Mouse (Mus musculus) intestine, embryonic 15.5 days (tissue): Measurements from ENCODE around the gene Washc4. TPM values are rescaled to one million over a fixed set of nuclear protein-coding genes. Genes with fewer than 3 reads are reported as not detected.
"Not testable (repeated sequence)": the region's sequence is repeated elsewhere in the genome, so short reads cannot be mapped to it uniquely, and the experiment has no call there.

Experiments
- ATAC-seq: fragments of 200-750 bp; cut with Nextera tagmentation; 2 replicates; pipeline ENCODE4 v1.8.0; 2017; ENCODE audit warnings: moderate TSS enrichment, moderate library complexity
- H3K27ac ChIP-seq: fragments of 300-500 bp; sonication (generic); 2 replicates; pipeline ENCODE4 v1.5.1; 2015; ENCODE audit warnings: mild to moderate bottlenecking, inconsistent platforms
- H3K27me3 ChIP-seq: fragments of 300-500 bp; sonication (generic); replicated peaks from 2 replicates; pipeline ENCODE4 v1.6.1; 2015; ENCODE audit warnings: inconsistent platforms
- H3K36me3 ChIP-seq: fragments of 300-500 bp; sonication (generic); 2 replicates; pipeline ENCODE4 v1.6.1; 2015; ENCODE audit warnings: inconsistent platforms
- H3K4me1 ChIP-seq: fragments of 300-500 bp; sonication (generic); replicated peaks from 2 replicates; pipeline ENCODE4 v1.6.1; 2015; ENCODE audit warnings: inconsistent platforms
- H3K4me2 ChIP-seq: fragments of 300-500 bp; sonication (generic); replicated peaks from 2 replicates; pipeline ENCODE4 v1.6.1; 2015; ENCODE audit warnings: mild to moderate bottlenecking, inconsistent platforms
- H3K4me3 ChIP-seq: fragments of 300-500 bp; sonication (generic); replicated peaks from 2 replicates; pipeline ENCODE4 v1.5.1; 2015; ENCODE audit warnings: inconsistent platforms
- H3K9ac ChIP-seq: fragments of 300-500 bp; sonication (generic); 2 replicates; pipeline ENCODE4 v1.6.1; 2015; ENCODE audit warnings: inconsistent platforms
- H3K9me3 ChIP-seq: fragments of 300-500 bp; sonication (generic); 2 replicates; pipeline ENCODE4 v1.6.1; 2016; ENCODE audit warnings: inconsistent platforms
- WGBS: fragments of 180-500 bp; shearing (Covaris S2); methylation state at CpG from one replicate; pipeline ENCODE4 v1.1.7; 2015; 5-methylcytosine and 5-hydroxymethylcytosine counted together
- polyA plus RNA-seq: library from polyadenylated mRNA; unstranded; fragments of >200 nt; fragmentation: Nextera tagmentation; extraction: Ambion mirVana; gene quantifications from 2 replicates; pipeline ENCODE4 v1.2.1, GENCODE M21; 2015

The Washc4 gene
- 39.9 and 42.1 TPM in 2 replicates for polyA plus RNA-seq

DNA sequence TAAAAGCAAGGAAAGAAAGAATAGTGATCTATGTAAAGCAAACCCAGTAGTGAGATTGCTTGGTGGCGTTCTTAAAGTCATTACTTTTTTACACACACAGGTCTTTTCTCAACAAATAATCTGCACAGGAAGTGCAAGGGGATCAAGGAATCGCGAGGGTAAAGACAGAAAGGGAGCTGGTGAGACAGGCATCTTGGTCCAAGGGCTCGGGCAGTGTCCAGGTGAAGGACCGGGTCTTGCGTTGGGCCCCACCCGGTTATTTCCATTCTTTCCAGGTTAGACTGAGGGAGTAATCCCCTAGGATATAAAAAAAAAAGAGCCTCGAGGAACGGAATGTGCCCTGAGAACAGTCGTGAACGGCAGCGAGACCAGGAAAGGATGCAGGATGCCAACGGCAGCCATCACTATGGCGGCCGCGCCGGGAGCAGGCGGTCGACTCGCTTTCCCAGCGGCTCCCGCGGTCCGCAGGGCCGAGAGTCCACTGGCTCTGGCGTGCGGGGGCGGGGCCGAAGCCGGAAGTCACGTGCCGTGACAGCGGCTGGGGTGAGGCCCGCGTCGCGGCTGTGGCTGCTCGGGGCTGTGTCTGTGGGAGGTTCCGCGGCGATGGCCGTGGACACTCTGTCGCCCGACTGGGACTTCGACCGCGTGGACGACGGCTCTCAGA is at the start of gene Washc4:
Washc4 (plus strand) TSS at position 314 of the 664 bp plus-strand sequence.
- ATAC-seq = peak; percentile 100
- peak within 1 kb of the TSS; percentile 68 for H3K4me3 ChIP-seq
- H3K27ac ChIP-seq = peak within 1 kb of the TSS; percentile 82
- H3K36me3 ChIP-seq = no peaks in the 10 kb centered on the region
- H3K9me3 ChIP-seq = no peaks in the 10 kb centered on the region
- H3K4me2 ChIP-seq = peak within 1 kb of the TSS; percentile 62
- peak within 1 kb of the TSS; percentile 79 for H3K9ac ChIP-seq
- 2% methylated on average over 47 of the region's 49 CpGs for WGBS
- H3K4me1 ChIP-seq = 0 out of 2 replicates have a peak, but pooled peaks cover 6% of the 10 kb centered on the region
- no peaks in the 10 kb centered on the region for H3K27me3 ChIP-seq

DNA sequence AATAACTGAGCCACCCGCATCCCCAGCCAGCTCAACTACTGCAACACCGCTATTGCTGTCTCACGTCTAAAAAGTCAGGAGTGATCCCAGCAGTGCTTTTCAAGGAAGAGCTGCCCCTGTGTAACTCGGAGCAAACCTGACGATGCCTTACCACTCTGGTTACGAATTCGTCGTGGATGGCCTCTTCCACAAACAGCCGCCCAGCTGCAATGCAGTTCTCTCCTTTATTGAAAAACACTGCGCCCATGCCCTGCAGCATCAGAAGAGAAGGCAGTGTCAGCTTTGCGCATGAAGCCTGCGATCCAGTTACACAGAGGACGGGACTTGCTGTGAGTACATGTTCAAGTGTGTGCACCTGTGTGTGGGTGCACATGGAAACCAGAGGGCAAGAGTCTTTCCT is 46.2 kb upstream of the Washc4 start:
- Histone ChIP-seq H3K4me3 (no peak overlapping the region), H3K9ac (no peak overlapping the region), H3K36me3 (no peaks in the 10 kb centered on the region), H3K4me2 (no peak overlapping the region), H3K27ac (no peak overlapping the region), H3K4me1 (no peaks in the 10 kb centered on the region), H3K27me3 (no peaks in the 10 kb centered on the region), H3K9me3 (no peaks in the 10 kb centered on the region)
- ATAC-seq = no peak
- 87% methylated on average over 13 of the region's 13 CpGs for WGBS

DNA sequence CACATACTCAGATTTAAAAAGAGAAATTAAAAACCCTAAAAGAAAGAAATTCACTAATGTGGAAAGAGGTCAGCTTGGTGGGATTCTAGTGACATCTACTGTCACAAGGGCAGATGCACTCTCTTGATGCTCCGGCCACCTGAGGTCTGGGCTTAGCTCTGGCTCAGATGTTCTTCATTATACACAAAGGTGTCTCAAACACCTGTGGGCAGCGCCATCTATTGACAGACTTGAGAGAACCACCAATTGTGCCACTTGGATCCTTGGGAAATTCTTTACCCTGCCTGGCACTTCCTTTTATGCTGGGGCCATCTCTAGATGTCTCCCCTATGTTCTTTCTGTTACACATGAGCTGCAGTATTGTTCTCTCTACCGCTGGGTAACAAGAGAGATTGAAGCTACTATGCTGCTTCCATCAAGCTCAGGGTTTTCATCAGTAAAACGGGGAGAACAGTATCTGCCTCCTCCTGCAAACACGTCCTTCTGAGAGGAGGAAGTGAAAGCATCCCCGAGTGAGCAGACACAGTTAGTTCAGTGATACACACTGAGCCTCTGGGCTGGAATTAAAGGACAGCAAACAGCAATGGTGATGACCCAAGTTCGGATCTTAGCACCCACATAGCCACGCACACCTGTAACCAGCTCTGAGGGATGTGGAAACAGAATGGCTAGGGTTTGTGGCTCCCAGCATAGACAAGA is 34.4 kb upstream of the Washc4 start:
- H3K27ac ChIP-seq = no peak overlapping the region
- H3K36me3 ChIP-seq = no peaks in the 10 kb centered on the region
- WGBS = 61% methylated on average over 8 of the region's 8 CpGs
- no peak overlapping the region for H3K4me3 ChIP-seq
- H3K4me2 ChIP-seq = no peak overlapping the region
- ATAC-seq = no peak
- no peaks in the 10 kb centered on the region for H3K27me3 ChIP-seq
- no peaks in the 10 kb centered on the region for H3K4me1 ChIP-seq
- no peak overlapping the region for H3K9ac ChIP-seq
- no peaks in the 10 kb centered on the region for H3K9me3 ChIP-seq

DNA sequence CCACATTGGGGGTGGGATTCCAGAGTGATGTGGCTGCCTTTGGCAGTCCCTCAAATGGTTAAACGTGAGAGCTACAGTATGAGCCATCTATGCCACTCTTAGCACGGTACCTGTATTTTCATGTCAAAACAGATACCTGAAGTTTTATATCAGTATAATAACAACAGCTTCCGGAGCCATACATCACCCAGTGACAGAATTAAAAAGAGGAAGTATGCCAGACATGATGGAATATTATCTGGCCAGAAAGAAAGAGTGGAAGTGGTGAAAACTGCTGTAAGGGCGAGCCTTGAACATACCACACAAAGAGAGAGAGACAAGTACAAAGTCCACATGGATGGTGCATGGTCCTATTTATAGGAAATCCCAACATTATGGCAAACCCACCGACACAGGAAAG is 32.2 kb upstream of the Washc4 start:
- Histone ChIP-seq H3K4me2 (no peak overlapping the region), H3K9ac (no peak overlapping the region), H3K9me3 (no peaks in the 10 kb centered on the region), H3K36me3 (no peaks in the 10 kb centered on the region), H3K27me3 (no peaks in the 10 kb centered on the region), H3K27ac (no peak overlapping the region), H3K4me1 (no peaks in the 10 kb centered on the region), H3K4me3 (no peak overlapping the region)
- no peak for ATAC-seq
- WGBS = 75% methylated on average over 5 of the region's 5 CpGs

GRCm38 (mm10) chr10:83513736-83514135 is 29.8 kb upstream of the Washc4 start:
- Histone ChIP-seq H3K27me3 (no peaks in the 10 kb centered on the region), H3K36me3 (no peaks in the 10 kb centered on the region), H3K4me2 (no peak overlapping the region), H3K9me3 (no peaks in the 10 kb centered on the region), H3K4me1 (no peaks in the 10 kb centered on the region), H3K27ac (no peak overlapping the region), H3K4me3 (no peak overlapping the region), H3K9ac (no peak overlapping the region)
- no peak for ATAC-seq
- 85% methylated on average over 8 of the region's 8 CpGs for WGBS

DNA sequence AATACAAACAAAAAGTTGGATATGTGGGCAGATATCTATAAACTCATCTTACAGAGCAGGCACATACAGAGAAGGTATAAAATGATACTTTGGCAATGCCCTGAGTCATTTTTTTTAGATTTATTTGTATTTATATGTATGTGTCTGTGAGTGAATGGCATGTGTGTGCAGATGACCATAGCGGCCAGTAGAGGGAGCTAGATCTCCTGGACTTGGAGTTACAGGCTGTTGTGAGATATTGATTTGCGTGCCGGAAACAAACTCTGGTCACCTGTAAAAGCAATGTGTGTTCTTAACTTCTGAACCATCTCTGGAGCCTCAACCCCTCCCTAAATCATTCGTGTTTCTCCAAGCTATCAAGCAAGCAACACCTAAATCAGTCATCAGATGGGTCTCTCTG is 22.6 kb upstream of the Washc4 start:
- Histone ChIP-seq H3K4me3 (no peak overlapping the region), H3K9me3 (no peaks in the 10 kb centered on the region), H3K27ac (no peak overlapping the region), H3K9ac (no peak overlapping the region), H3K4me1 (no peaks in the 10 kb centered on the region), H3K4me2 (no peak overlapping the region), H3K27me3 (no peaks in the 10 kb centered on the region), H3K36me3 (no peaks in the 10 kb centered on the region)
- 77% methylated on average over 4 of the region's 4 CpGs for WGBS
- ATAC-seq = no peak

DNA sequence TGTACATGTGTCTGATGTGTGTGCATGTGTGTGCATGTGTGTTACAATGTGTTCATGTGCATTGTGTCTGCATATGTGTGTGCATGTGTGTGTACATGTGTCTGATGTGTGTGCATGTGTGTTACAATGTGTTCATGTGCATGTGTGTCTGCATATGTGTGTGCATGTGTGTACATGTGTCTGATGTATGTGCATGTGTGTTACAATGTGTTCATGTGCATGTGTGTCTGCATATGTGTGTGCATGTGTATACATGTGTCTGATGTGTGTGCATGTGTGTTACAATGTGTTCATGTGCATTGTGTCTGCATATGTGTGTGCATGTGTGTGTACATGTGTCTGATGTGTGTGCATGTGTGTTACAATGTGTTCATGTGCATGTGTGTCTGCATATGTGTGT is 19.3 kb upstream of the Washc4 start:
- ATAC-seq, H3K9me3 ChIP-seq, H3K27me3 ChIP-seq, H3K4me1 ChIP-seq, H3K4me3 ChIP-seq, H3K27ac ChIP-seq, H3K36me3 ChIP-seq, H3K4me2 ChIP-seq, H3K9ac ChIP-seq: not testable (repeated sequence)

GRCm38 (mm10) chr10:83530384-83530967 is 13.1 kb upstream of the Washc4 start:
- Histone ChIP-seq H3K36me3 (no peaks in the 10 kb centered on the region), H3K27ac (no peak overlapping the region), H3K27me3 (no peaks in the 10 kb centered on the region), H3K4me3 (no peak overlapping the region), H3K9me3 (no peaks in the 10 kb centered on the region), H3K4me1 (peaks cover 6% of the 10 kb centered on the region; the same call in 1 of the 2 replicates), H3K9ac (no peak overlapping the region), H3K4me2 (no peak overlapping the region)
- no peak for ATAC-seq
- WGBS = 86% methylated on average over 6 of the region's 6 CpGs

DNA sequence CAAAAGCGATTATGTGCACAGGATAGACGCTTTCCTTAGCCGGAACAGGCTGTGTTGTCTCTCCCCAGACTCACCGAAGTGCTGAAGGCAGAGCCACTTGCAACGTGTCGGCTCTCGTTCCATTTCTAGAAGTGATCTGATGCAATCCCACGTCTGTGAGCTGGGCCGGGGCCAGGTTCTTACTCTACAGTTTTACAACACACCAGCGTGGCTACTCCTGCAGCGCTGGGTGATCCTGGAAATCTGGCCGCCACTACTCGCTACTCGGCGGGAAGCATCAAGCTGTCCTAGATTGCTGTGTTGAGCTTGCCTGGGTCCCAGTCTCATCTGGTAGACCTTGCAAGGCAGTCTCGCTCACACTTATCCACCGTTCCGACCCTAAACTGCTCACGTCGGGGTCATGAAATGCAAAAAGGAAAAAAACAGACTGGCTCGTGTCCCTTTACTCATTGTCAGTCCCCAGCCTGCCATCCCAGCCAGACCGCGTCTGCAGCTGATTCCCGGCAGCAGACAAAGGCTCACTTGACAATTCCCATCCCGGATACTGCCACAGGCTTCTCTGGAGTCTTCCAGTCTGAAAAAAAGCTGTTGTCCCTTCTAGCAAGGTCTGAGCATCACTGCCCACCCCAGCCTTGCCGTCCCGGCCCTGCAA is 10.2 kb upstream of the Washc4 start:
- no peak overlapping the region for H3K27ac ChIP-seq
- H3K9ac ChIP-seq = peak overlapping the region; percentile 46
- H3K4me3 ChIP-seq = peak overlapping the region; percentile 47
- no peaks in the 10 kb centered on the region for H3K27me3 ChIP-seq
- no peaks in the 10 kb centered on the region for H3K9me3 ChIP-seq
- WGBS = 2% methylated on average over 27 of the region's 27 CpGs
- H3K4me2 ChIP-seq = peak overlapping the region; percentile 95
- ATAC-seq = peak; percentile 58
- H3K36me3 ChIP-seq = no peaks in the 10 kb centered on the region
- H3K4me1 ChIP-seq = peaks cover 6% of the 10 kb centered on the region; the same call in 1 of the 2 replicates

DNA sequence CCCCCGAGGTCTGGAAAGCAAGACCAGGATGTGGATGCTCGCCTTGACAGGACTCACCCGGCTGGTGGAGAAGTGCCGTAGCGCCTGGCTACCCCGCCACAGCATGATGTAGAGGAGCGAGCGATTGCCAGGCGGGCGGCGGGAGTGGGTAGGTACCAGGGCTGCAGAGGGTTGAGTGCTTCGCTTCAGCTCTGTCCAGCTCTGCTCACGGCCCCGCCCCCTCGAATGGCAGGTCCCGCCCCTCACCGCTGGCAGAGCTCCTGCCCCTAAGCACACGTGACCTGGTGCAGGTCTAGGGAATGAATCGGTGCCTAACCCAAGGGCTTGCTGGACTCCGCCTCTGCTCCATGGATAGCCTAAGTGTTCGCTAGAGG is 9.7 kb upstream of the Washc4 start, which contains the start of gene Aldh1l2:
Aldh1l2 (minus strand) TSS at position 231 of the 374 bp plus-strand sequence.
- no peak within 1 kb of the TSS for H3K27ac ChIP-seq
- no peaks in the 10 kb centered on the region for H3K9me3 ChIP-seq
- H3K4me1 ChIP-seq = peaks cover 6% of the 10 kb centered on the region; the same call in 1 of the 2 replicates
- ATAC-seq = peak; percentile 98
- H3K36me3 ChIP-seq = no peaks in the 10 kb centered on the region
- peak within 1 kb of the TSS; percentile 46 for H3K9ac ChIP-seq
- H3K27me3 ChIP-seq = no peaks in the 10 kb centered on the region
- WGBS = under 1% methylated on average over 21 of the region's 21 CpGs
- H3K4me3 ChIP-seq = peak within 1 kb of the TSS; percentile 47
- peak within 1 kb of the TSS; percentile 95 for H3K4me2 ChIP-seq

DNA sequence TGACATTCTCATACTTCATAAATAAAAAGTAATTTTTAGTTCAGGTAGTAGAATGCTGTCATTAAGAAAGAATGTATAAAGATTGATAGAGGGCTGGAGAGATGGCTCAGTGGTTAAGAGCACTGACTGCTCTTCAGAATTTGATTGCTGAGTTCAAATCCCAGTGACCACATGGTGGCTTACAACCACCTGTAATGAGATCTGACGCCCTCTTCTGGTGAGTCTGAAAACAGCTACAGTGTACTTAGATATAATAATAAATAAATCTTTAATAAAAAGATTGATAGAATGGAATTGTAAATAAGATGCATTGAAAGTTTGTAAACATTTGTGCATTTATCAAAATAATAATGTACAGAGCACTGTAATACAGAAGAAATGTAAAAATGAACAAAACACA is 7.1 kb upstream of the Washc4 start:
- H3K27me3 ChIP-seq = no peaks in the 10 kb centered on the region

GRCm38 (mm10) chr10:83539311-83539980 is 4.1 kb upstream of the Washc4 start:
- ATAC-seq = no peak
- Histone ChIP-seq H3K4me1 (no peaks in the 10 kb centered on the region), H3K9me3 (no peaks in the 10 kb centered on the region), H3K27ac (no peak overlapping the region), H3K36me3 (no peaks in the 10 kb centered on the region), H3K27me3 (no peaks in the 10 kb centered on the region), H3K4me2 (no peak overlapping the region), H3K4me3 (no peak overlapping the region), H3K9ac (no peak overlapping the region)
- WGBS = 77% methylated on average over 6 of the region's 6 CpGs

More for the DNA sequence above, 7.1 kb upstream of the Washc4 start:
- Histone ChIP-seq H3K4me1 (peaks cover 6% of the 10 kb centered on the region; the same call in 1 of the 2 replicates), H3K9ac (no peak overlapping the region), H3K36me3 (no peaks in the 10 kb centered on the region), H3K9me3 (no peaks in the 10 kb centered on the region), H3K4me3 (no peak overlapping the region), H3K27ac (no peak overlapping the region), H3K4me2 (no peak overlapping the region)
- ATAC-seq = no peak
- 12% methylated on average over 1 of the region's 1 CpGs for WGBS
